In genomic region chr5:111437205-111437604, GRCm38 (mm10) we compare ENCODE assay signal across 25 mouse cellular contexts. TPM values are rescaled to one million over a fixed set of nuclear protein-coding genes. Genes with fewer than 3 reads are reported as not detected.
A peak's percentile ranks its signal among the peaks of the same experiment; 100 is the strongest.
DNase-seq lines count a peak whose midpoint lies in the region; ATAC-seq lines count a peak whose summit lies in the region.
"Had no signal": no experiment of that assay in that cellular context is flagged by ENCODE, and none has a peak within 500 bp of the region (broad histone marks: within the 10 kb centered on the region; RNA-seq: fewer than 3 reads in every experiment).

No protein-coding gene starts in this region.

- no peak for DNase-seq in heart, adult 9 months (ENCODE audit: low spot score in 2 of 2)
- no peak for DNase-seq in midbrain, embryonic 11.5 days (ENCODE audit: low spot score, missing footprints)
- DNase-seq: adrenal gland, postnatal 14 days; cerebellum, adult 8-10 months; cerebellum, postnatal 36 days; embryo, embryonic 11 days; kidney, adult 11 months; kidney, postnatal 36 days; layer of hippocampus, postnatal 36 days; left cerebral cortex, postnatal 4 days; thymus, adult 18-20 months; thymus, postnatal 36 days had no signal

- H3K27ac ChIP-seq in forebrain, embryonic 12.5 days: 0 out of 2 replicates have a peak overlapping the region, but pooled peaks have one; percentile 26
- H3K27ac ChIP-seq in forebrain, embryonic 16.5 days (ENCODE audit: low read length): no peak overlapping the region
- no peak overlapping the region for H3K27ac ChIP-seq in heart, embryonic 13.5 days (replicated peaks)
- 0 out of 2 replicates have a peak overlapping the region, but pooled peaks have one; percentile 20 for H3K27ac ChIP-seq in midbrain, embryonic 11.5 days (ENCODE audit: low read depth, low read length)
- no peak overlapping the region for H3K27ac ChIP-seq in midbrain, embryonic 16.5 days (ENCODE audit: low read length)
- H3K27ac ChIP-seq: embryonic facial prominence, embryonic 13.5 days; heart, embryonic 10.5 days; kidney, embryonic 15.5 days; limb, embryonic 15.5 days; liver, embryonic 14.5 days; lung, embryonic 15.5 days; macrophage had no signal

- H3K9me3 ChIP-seq in forebrain, embryonic 12.5 days: no peaks in the 10 kb centered on the region
- H3K9me3 ChIP-seq in forebrain, embryonic 16.5 days (ENCODE audit: control insufficient read depth, low read length): no peaks in the 10 kb centered on the region
- H3K9me3 ChIP-seq in heart, embryonic 13.5 days: no peaks in the 10 kb centered on the region
- H3K9me3 ChIP-seq in midbrain, embryonic 11.5 days (ENCODE audit: control insufficient read depth, low read length): no peaks in the 10 kb centered on the region
- H3K9me3 ChIP-seq in midbrain, embryonic 16.5 days (replicated peaks; ENCODE audit: control insufficient read depth, low read length, poor library complexity, severe bottlenecking): no peaks in the 10 kb centered on the region
- H3K9me3 ChIP-seq: embryonic facial prominence, embryonic 13.5 days; heart, embryonic 10.5 days; kidney, embryonic 15.5 days; limb, embryonic 15.5 days; lung, embryonic 15.5 days had no signal

- no peak overlapping the region for H3K4me3 ChIP-seq in forebrain, embryonic 12.5 days (replicated peaks)
- no peak overlapping the region for H3K4me3 ChIP-seq in forebrain, embryonic 16.5 days (replicated peaks; ENCODE audit: low read length)
- H3K4me3 ChIP-seq in heart, embryonic 13.5 days: no peak overlapping the region
- no peak overlapping the region for H3K4me3 ChIP-seq in midbrain, embryonic 11.5 days (ENCODE audit: low read depth, low read length)
- H3K4me3 ChIP-seq in midbrain, embryonic 16.5 days (ENCODE audit: low read depth, low read length): no peak overlapping the region
- H3K4me3 ChIP-seq: embryonic facial prominence, embryonic 13.5 days; erythroblast, embryonic 14.5 days; heart, embryonic 10.5 days; kidney, embryonic 15.5 days; limb, embryonic 15.5 days; lung, embryonic 15.5 days had no signal

- H3K36me3 ChIP-seq in forebrain, embryonic 12.5 days (replicated peaks): peaks cover 61% of the 10 kb centered on the region
- H3K36me3 ChIP-seq in forebrain, embryonic 16.5 days (ENCODE audit: control insufficient read depth, insufficient read depth): no peaks in the 10 kb centered on the region
- 0 out of 2 replicates have a peak, but pooled peaks cover 5% of the 10 kb centered on the region for H3K36me3 ChIP-seq in heart, embryonic 13.5 days
- H3K36me3 ChIP-seq in midbrain, embryonic 11.5 days (ENCODE audit: control insufficient read depth, insufficient read depth, low read length): peaks cover 7% of the 10 kb centered on the region; the same call in 1 of the 2 replicates
- H3K36me3 ChIP-seq in midbrain, embryonic 16.5 days (ENCODE audit: control insufficient read depth, insufficient read depth, low read length): no peaks in the 10 kb centered on the region
- H3K36me3 ChIP-seq: kidney, embryonic 15.5 days; lung, embryonic 15.5 days had no signal

- H3K9ac ChIP-seq in forebrain, embryonic 12.5 days: no peak overlapping the region
- no peak overlapping the region for H3K9ac ChIP-seq in forebrain, embryonic 16.5 days (replicated peaks; ENCODE audit: low read depth, low read length)
- peak overlapping the region; percentile 35; the same call in 1 of the 2 replicates for H3K9ac ChIP-seq in heart, embryonic 13.5 days
- H3K9ac ChIP-seq in midbrain, embryonic 11.5 days (ENCODE audit: low read length): no peak overlapping the region
- no peak overlapping the region for H3K9ac ChIP-seq in midbrain, embryonic 16.5 days (ENCODE audit: low read depth, low read length)
- H3K9ac ChIP-seq: embryonic facial prominence, embryonic 13.5 days; kidney, embryonic 15.5 days; limb, embryonic 15.5 days; liver, embryonic 14.5 days; lung, embryonic 15.5 days had no signal

- no peaks in the 10 kb centered on the region for H3K27me3 ChIP-seq in forebrain, embryonic 12.5 days
- no peaks in the 10 kb centered on the region for H3K27me3 ChIP-seq in forebrain, embryonic 16.5 days (replicated peaks; ENCODE audit: control insufficient read depth, insufficient read depth, low read length)
- H3K27me3 ChIP-seq in heart, embryonic 13.5 days (replicated peaks): no peaks in the 10 kb centered on the region
- H3K27me3 ChIP-seq in midbrain, embryonic 11.5 days (ENCODE audit: control insufficient read depth, insufficient read depth, low read length): no peaks in the 10 kb centered on the region
- H3K27me3 ChIP-seq in midbrain, embryonic 16.5 days (ENCODE audit: control insufficient read depth, insufficient read depth, low read depth, low read length): no peaks in the 10 kb centered on the region
- H3K27me3 ChIP-seq: embryonic facial prominence, embryonic 13.5 days; limb, embryonic 15.5 days; lung, embryonic 15.5 days had no signal

- 71% methylated on average over 7 of the region's 7 CpGs for WGBS in forebrain, embryonic 12.5 days
- 68% methylated on average over 7 of the region's 7 CpGs for WGBS in forebrain, embryonic 16.5 days
- WGBS in heart, embryonic 13.5 days: 64% methylated on average over 7 of the region's 7 CpGs
- WGBS in midbrain, embryonic 11.5 days: 51% methylated on average over 7 of the region's 7 CpGs
- WGBS in midbrain, embryonic 16.5 days: 57% methylated on average over 7 of the region's 7 CpGs

- ATAC-seq in forebrain, embryonic 12.5 days (ENCODE audit: low FRiP score): no peak
- no peak for ATAC-seq in forebrain, embryonic 16.5 days
- no peak for ATAC-seq in heart, embryonic 13.5 days (ENCODE audit: extremely low read depth, insufficient number of reproducible peaks, low FRiP score, low TSS enrichment)
- ATAC-seq in midbrain, embryonic 11.5 days (ENCODE audit: low FRiP score): no peak
- ATAC-seq in midbrain, embryonic 16.5 days: no peak
- no peak for ATAC-seq in erythroid progenitor cell, adult 5-6 weeks (replicated peaks; ENCODE audit: low FRiP score, poor library complexity, severe bottlenecking)

- H3K4me2 ChIP-seq in forebrain, embryonic 12.5 days: no peak overlapping the region
- no peak overlapping the region for H3K4me2 ChIP-seq in forebrain, embryonic 16.5 days (ENCODE audit: low read length)
- no peak overlapping the region for H3K4me2 ChIP-seq in heart, embryonic 13.5 days
- no peak overlapping the region for H3K4me2 ChIP-seq in midbrain, embryonic 11.5 days
- no peak overlapping the region for H3K4me2 ChIP-seq in midbrain, embryonic 16.5 days (ENCODE audit: low read length)
- H3K4me2 ChIP-seq: embryonic facial prominence, embryonic 13.5 days; kidney, embryonic 15.5 days; limb, embryonic 15.5 days; lung, embryonic 15.5 days had no signal

- peaks cover 85% of the 10 kb centered on the region for H3K4me1 ChIP-seq in forebrain, embryonic 12.5 days
- peaks cover 66% of the 10 kb centered on the region for H3K4me1 ChIP-seq in forebrain, embryonic 16.5 days (replicated peaks; ENCODE audit: control insufficient read depth, insufficient read depth, low read length)
- H3K4me1 ChIP-seq in heart, embryonic 13.5 days: peaks cover 56% of the 10 kb centered on the region
- H3K4me1 ChIP-seq in midbrain, embryonic 11.5 days (ENCODE audit: control insufficient read depth, insufficient read depth, low read length): peaks cover 54% of the 10 kb centered on the region
- peaks cover 36% of the 10 kb centered on the region for H3K4me1 ChIP-seq in midbrain, embryonic 16.5 days (ENCODE audit: control insufficient read depth, insufficient read depth, low read length)

RNA-seq across cellular contexts. Expression of gene Mn1, which starts 20.0 kb away (rescaled TPM):
- polyA plus RNA-seq in forebrain, embryonic 12.5 days (2016; fragmentation: Nextera tagmentation; extraction: Ambion mirVana): 55.8 and 62.6 TPM in 2 replicates
- 99.6 and 106 TPM in 2 replicates for polyA plus RNA-seq in forebrain, embryonic 16.5 days (2015; fragmentation: Nextera tagmentation; extraction: Ambion mirVana)
- polyA plus RNA-seq in heart, embryonic 13.5 days (2015; fragmentation: Nextera tagmentation; extraction: Ambion mirVana): 7.2 and 8.2 TPM in 2 replicates
- 42.0 and 46.2 TPM in 2 replicates for polyA plus RNA-seq in midbrain, embryonic 11.5 days (2014; fragmentation: Nextera tagmentation; extraction: Ambion mirVana)
- 41.6 and 50.3 TPM in 2 replicates for polyA plus RNA-seq in midbrain, embryonic 16.5 days (2015; fragmentation: Nextera tagmentation; extraction: Ambion mirVana)
- total RNA-seq in erythroid progenitor cell, adult 5-6 weeks (2015; ENCODE audit: low replicate concordance): 0.36 TPM in 1 of 2 replicates, not detected in the other
- total RNA-seq in erythroid progenitor cell, adult 5-6 weeks (2017; ENCODE audit: low replicate concordance): 0.13 TPM in 1 of 2 replicates, not detected in the other
- polyA plus RNA-seq: macrophage had no signal

Comparison
In these comparisons a context has a peak if more than half of its experiments do, and no peak if none do; other contexts are left out.
1. H3K27ac ChIP-seq: peak in forebrain, embryonic 12.5 days (single experiment) and midbrain, embryonic 11.5 days (single experiment); none in forebrain, embryonic 16.5 days (single experiment), heart, embryonic 13.5 days (single experiment) and midbrain, embryonic 16.5 days (single experiment).